Mouse (Mus musculus): ENCODE results near the gene Ccn2. TPM values are rescaled to one million over a fixed set of nuclear protein-coding genes. Genes with fewer than 3 reads are reported as not detected.

Ccn2 gene
- total and polyA plus RNA-seq, 3 experiments, result not detected

GRCm38 (mm10) chr10:24589238-24589637 lies 6.0 kb upstream of the Ccn2 start:
- dilution Hi-C loops (cut with MboI; ENCODE audit: extremely low pct_ligation_motif_present, extremely low pct_unique_long_range_greater_than_20kb, low sequenced_read_pairs), result no loop called here
- H3K79me2 ChIP-seq (replicated peaks; ENCODE audit: control insufficient read depth, extremely low read depth, insufficient read depth, poor library complexity, severe bottlenecking), result no peaks in the 10 kb centered on the region
- peaks cover 0 to 11% of the 10 kb centered on the region in 2 experiments; a peak in 2 of 4 replicates for H3K4me1 ChIP-seq (ENCODE audit: control insufficient read depth in 1 of 2, insufficient read depth in 2 of 2)
- H3K9ac ChIP-seq (ENCODE audit: insufficient read depth, low read depth), result no peak overlapping the region
- no peaks in the 10 kb centered on the region for H3K9me3 ChIP-seq (replicated peaks; ENCODE audit: low read length)
- no peaks in the 10 kb centered on the region for H3K36me3 ChIP-seq (replicated peaks in 1 of 2; ENCODE audit: control insufficient read depth in 1 of 2, insufficient read depth in 1 of 2, low read length in 1 of 2)
- H3K4me2 ChIP-seq (ENCODE audit: insufficient read depth, low read depth, poor library complexity, severe bottlenecking), result no peak overlapping the region
- H3K4me3 ChIP-seq (replicated peaks in 1 of 3; ENCODE audit: low read depth in 2 of 3, low read length in 2 of 3, poor library complexity in 1 of 3), result no peak overlapping the region
- H3K27ac ChIP-seq (ENCODE audit: insufficient read depth, low read depth), result no peak overlapping the region
- no peak for DNase-seq (ENCODE audit: extremely low read depth)
- H3K27me3 ChIP-seq (replicated peaks), result no peaks in the 10 kb centered on the region
- TF ChIP-seq MAFK (IDR thresholded peaks at IDR 0.05; ENCODE audit: insufficient replicate concordance, low read length) (no peak), IRF4 (IDR thresholded peaks at IDR 0.05; ENCODE audit: low read depth, low read length) (no peak), EP300 (IDR thresholded peaks at IDR 0.05; ENCODE audit: low read length) (no peak), BHLHE40 (IDR thresholded peaks at IDR 0.05; ENCODE audit: low read depth, low read length) (no peak), CHD2 (IDR thresholded peaks at IDR 0.05; ENCODE audit: low read length) (no peak), ZNF384 (IDR thresholded peaks at IDR 0.05; ENCODE audit: low read depth, low read length) (no peak), CTCF (conservative IDR thresholded peaks at IDR 0.05 in 1 of 2, IDR thresholded peaks at IDR 0.05 in 1 of 2; ENCODE audit: low read depth in 2 of 2, low read length in 2 of 2) (no peak), USF2 (conservative IDR thresholded peaks at IDR 0.05; ENCODE audit: low read depth, low read length) (no peak), RAD21 (IDR thresholded peaks at IDR 0.05; ENCODE audit: low read depth, low read length) (no peak), NRF1 (IDR thresholded peaks at IDR 0.05; ENCODE audit: low read depth, low read length) (no peak), ZMIZ1 (IDR thresholded peaks at IDR 0.05; ENCODE audit: low read depth, low read length) (no peak), ZC3H11A (IDR thresholded peaks at IDR 0.05; ENCODE audit: low read depth, low read length) (no peak), PAX5 (IDR thresholded peaks at IDR 0.05; ENCODE audit: low read length) (no peak), GABPA (IDR thresholded peaks at IDR 0.05; ENCODE audit: insufficient replicate concordance, low read depth, low read length) (no peak), ELF1 (IDR thresholded peaks at IDR 0.05; ENCODE audit: low read depth, low read length) (no peak), UBTF (IDR thresholded peaks at IDR 0.05; ENCODE audit: low read depth, low read length) (no peak), USF1 (IDR thresholded peaks at IDR 0.05; ENCODE audit: low read depth, low read length) (no peak)
- in situ Hi-C loops (cut with MboI; ENCODE audit: low pct_ligation_motif_present, low pct_unique_long_range_greater_than_20kb, low sequenced_read_pairs), result no loop called here

- in situ Hi-C loops (cut with MboI; ENCODE audit: low pct_ligation_motif_present, low pct_unique_long_range_greater_than_20kb, low sequenced_read_pairs), result no loop called here
Measured at GRCm38 (mm10) chr10:24590546-24590945, 4.7 kb upstream of the Ccn2 start.

More at GRCm38 (mm10) chr10:24590546-24590945, 4.7 kb upstream of the Ccn2 start:
- no peaks in the 10 kb centered on the region for H3K79me2 ChIP-seq (replicated peaks; ENCODE audit: control insufficient read depth, extremely low read depth, insufficient read depth, poor library complexity, severe bottlenecking)
- dilution Hi-C loops (cut with MboI; ENCODE audit: extremely low pct_ligation_motif_present, extremely low pct_unique_long_range_greater_than_20kb, low sequenced_read_pairs), result no loop called here
- no peak for DNase-seq (ENCODE audit: extremely low read depth)
- peaks cover 0 to 11% of the 10 kb centered on the region in 2 experiments; a peak in 2 of 4 replicates for H3K4me1 ChIP-seq (ENCODE audit: control insufficient read depth in 1 of 2, insufficient read depth in 2 of 2)
- no peak overlapping the region for H3K4me2 ChIP-seq (ENCODE audit: insufficient read depth, low read depth, poor library complexity, severe bottlenecking)
- no peaks in the 10 kb centered on the region for H3K36me3 ChIP-seq (replicated peaks in 1 of 2; ENCODE audit: control insufficient read depth in 1 of 2, insufficient read depth in 1 of 2, low read length in 1 of 2)
- no peak overlapping the region for H3K4me3 ChIP-seq (replicated peaks in 1 of 3; ENCODE audit: low read depth in 2 of 3, low read length in 2 of 3, poor library complexity in 1 of 3)
- TF ChIP-seq JUND (conservative IDR thresholded peaks at IDR 0.05; ENCODE audit: low read depth, low read length) (no peak), CHD2 (IDR thresholded peaks at IDR 0.05; ENCODE audit: low read length) (no peak), TBP (conservative IDR thresholded peaks at IDR 0.05; ENCODE audit: low read depth, low read length) (no peak), HCFC1 (IDR thresholded peaks at IDR 0.05; ENCODE audit: low read depth, low read length) (no peak), E2F4 (IDR thresholded peaks at IDR 0.05; ENCODE audit: insufficient replicate concordance, low read depth, low read length) (no peak), MEF2A (IDR thresholded peaks at IDR 0.05; ENCODE audit: borderline replicate concordance, low read depth, low read length) (no peak), CTCF (conservative IDR thresholded peaks at IDR 0.05 in 1 of 2, IDR thresholded peaks at IDR 0.05 in 1 of 2; ENCODE audit: low read depth in 2 of 2, low read length in 2 of 2) (no peak), ZKSCAN1 (IDR thresholded peaks at IDR 0.05; ENCODE audit: borderline replicate concordance, low read depth, low read length) (no peak), NELFE (IDR thresholded peaks at IDR 0.05; ENCODE audit: low read depth, low read length) (no peak), POLR2AphosphoS2 (IDR thresholded peaks at IDR 0.05; ENCODE audit: low read depth, low read length) (no peak), MXI1 (IDR thresholded peaks at IDR 0.05; ENCODE audit: low read depth, low read length) (no peak), KAT2A (IDR thresholded peaks at IDR 0.05; ENCODE audit: insufficient replicate concordance, low read length) (no peak), ETS1 (conservative IDR thresholded peaks at IDR 0.05; ENCODE audit: low read depth, low read length) (no peak), RAD21 (IDR thresholded peaks at IDR 0.05; ENCODE audit: low read depth, low read length) (no peak), MAZ (IDR thresholded peaks at IDR 0.05; ENCODE audit: low read depth, low read length) (no peak), BHLHE40 (IDR thresholded peaks at IDR 0.05; ENCODE audit: low read depth, low read length) (no peak), USF2 (conservative IDR thresholded peaks at IDR 0.05; ENCODE audit: low read depth, low read length) (no peak), ZMIZ1 (IDR thresholded peaks at IDR 0.05; ENCODE audit: low read depth, low read length) (no peak)
- H3K27ac ChIP-seq (ENCODE audit: insufficient read depth, low read depth), result no peak overlapping the region
- H3K9ac ChIP-seq (ENCODE audit: insufficient read depth, low read depth), result no peak overlapping the region
- no peaks in the 10 kb centered on the region for H3K9me3 ChIP-seq (replicated peaks; ENCODE audit: low read length)
- no peaks in the 10 kb centered on the region for H3K27me3 ChIP-seq (replicated peaks)
